Mouse (Mus musculus) kidney, embryonic 15.5 days (tissue): ENCODE measurements around the gene Ccdc169. TPM values are rescaled to one million over a fixed set of nuclear protein-coding genes. Genes with fewer than 3 reads are reported as not detected.

Experiments
- ATAC-seq: fragments of 200-750 bp; cut with Nextera tagmentation; replicated peaks from 2 replicates; pipeline ENCODE4 v1.8.0; 2017; ENCODE audit warnings: moderate TSS enrichment; ENCODE audit not compliant: low FRiP score
- H3K27ac ChIP-seq: fragments of 300-500 bp; sonication (generic); 2 replicates; pipeline ENCODE4 v1.5.1; 2015; ENCODE audit warnings: mild to moderate bottlenecking, inconsistent platforms
- H3K27me3 ChIP-seq: fragments of 300-500 bp; sonication (generic); 2 replicates; pipeline ENCODE4 v1.6.1; 2015; ENCODE audit warnings: inconsistent platforms
- H3K36me3 ChIP-seq: fragments of 300-500 bp; sonication (generic); 2 replicates; pipeline ENCODE4 v1.6.1; 2015; ENCODE audit warnings: inconsistent platforms
- H3K4me1 ChIP-seq: fragments of 300-500 bp; sonication (generic); 2 replicates; pipeline ENCODE4 v1.6.1; 2015; ENCODE audit warnings: inconsistent platforms
- H3K4me2 ChIP-seq: fragments of 300-500 bp; sonication (generic); 2 replicates; pipeline ENCODE4 v1.6.1; 2015; ENCODE audit warnings: moderate library complexity, mild to moderate bottlenecking, inconsistent platforms
- H3K4me3 ChIP-seq: fragments of 300-500 bp; sonication (generic); replicated peaks from 2 replicates; pipeline ENCODE4 v1.5.1; 2015; ENCODE audit warnings: mild to moderate bottlenecking, inconsistent platforms
- H3K9ac ChIP-seq: fragments of 300-500 bp; sonication (generic); 2 replicates; pipeline ENCODE4 v1.6.1; 2015; ENCODE audit warnings: mild to moderate bottlenecking, inconsistent platforms
- H3K9me3 ChIP-seq: fragments of 300-500 bp; sonication (generic); replicated peaks from 2 replicates; pipeline ENCODE4 v1.6.1; 2016; ENCODE audit warnings: inconsistent platforms
- WGBS: fragments of 180-500 bp; shearing (Covaris S2); methylation state at CpG from one replicate; pipeline ENCODE4 v1.1.7; 2015; ENCODE audit warnings: mixed read lengths; 5-methylcytosine and 5-hydroxymethylcytosine counted together
- microRNA-seq: library from miRNA; unstranded; fragments of <30 nt; microRNA quantifications from one replicate; pipeline ENCODE4, GENCODE M21; 2016
- polyA plus RNA-seq: library from polyadenylated mRNA; unstranded; fragments of >200 nt; fragmentation: Nextera tagmentation; extraction: Ambion mirVana; gene quantifications from 2 replicates; pipeline ENCODE4 v1.2.1, GENCODE M21; 2015

The Ccdc169 gene
- polyA plus RNA-seq, 1 experiment from 2014 or later = 0.05 TPM

- H3K27ac ChIP-seq = no peak overlapping the region
- no peaks in the 10 kb centered on the region for H3K9me3 ChIP-seq
- 35% methylated on average over 2 of the region's 2 CpGs for WGBS
- H3K4me3 ChIP-seq = no peak overlapping the region
- no peak overlapping the region for H3K4me2 ChIP-seq
- H3K4me1 ChIP-seq = peaks cover 14% of the 10 kb centered on the region
- no peaks in the 10 kb centered on the region for H3K36me3 ChIP-seq
- H3K27me3 ChIP-seq = no peaks in the 10 kb centered on the region
- no peak overlapping the region for H3K9ac ChIP-seq
- no peak for ATAC-seq
Measured at GRCm38 (mm10) chr3:55212254-55212653, 75.1 kb downstream of the Ccdc169 start.

- 23% methylated on average over 4 of the region's 4 CpGs for WGBS
- Histone ChIP-seq H3K27ac (0 out of 2 replicates have a peak overlapping the region, but pooled peaks have one; percentile 20), H3K4me2 (no peak overlapping the region), H3K4me1 (peaks cover 14% of the 10 kb centered on the region), H3K9me3 (no peaks in the 10 kb centered on the region), H3K4me3 (no peak overlapping the region), H3K9ac (no peak overlapping the region), H3K36me3 (no peaks in the 10 kb centered on the region), H3K27me3 (no peaks in the 10 kb centered on the region)
- 0 out of 2 replicates have a peak, but pooled peaks have one; percentile 22 for ATAC-seq
Measured at GRCm38 (mm10) chr3:55213785-55214184, 76.6 kb downstream of the Ccdc169 start.

GRCm38 (mm10) chr3:55214413-55214812, 77.3 kb downstream of the Ccdc169 start:
- ATAC-seq = no peak
- 0 out of 2 replicates have a peak overlapping the region, but pooled peaks have one; percentile 20 for H3K27ac ChIP-seq
- no peaks in the 10 kb centered on the region for H3K9me3 ChIP-seq
- H3K4me2 ChIP-seq = no peak overlapping the region
- peaks cover 14% of the 10 kb centered on the region for H3K4me1 ChIP-seq
- 61% methylated on average over 6 of the region's 6 CpGs for WGBS
- H3K9ac ChIP-seq = no peak overlapping the region
- no peaks in the 10 kb centered on the region for H3K27me3 ChIP-seq
- no peaks in the 10 kb centered on the region for H3K36me3 ChIP-seq
- no peak overlapping the region for H3K4me3 ChIP-seq

GRCm38 (mm10) chr3:55222502-55222901, 85.4 kb downstream of the Ccdc169 start:
- Histone ChIP-seq H3K27me3 (no peaks in the 10 kb centered on the region), H3K27ac (no peak overlapping the region), H3K4me1 (peaks cover 5% of the 10 kb centered on the region), H3K9me3 (peaks cover 7% of the 10 kb centered on the region; the same call in 1 of the 2 replicates), H3K36me3 (no peaks in the 10 kb centered on the region), H3K4me2 (no peak overlapping the region), H3K9ac (no peak overlapping the region), H3K4me3 (no peak overlapping the region)
- ATAC-seq = no peak
- 84% methylated on average over 2 of the region's 2 CpGs for WGBS

Small RNA genes lying within 50 kb of the gene (microRNA-seq; reads per million reads assigned to microRNA genes)
- gene Gm22029 = not detected

Other genes with a start within 250 kb of the Ccdc169 start
- 0.12 TPM in 1 of 2 replicates, not detected in the other for gene Sertm1, start 221.5 kb upstream of the Ccdc169 start, polyA plus RNA-seq
- 2.1 and 2.2 TPM in 2 replicates for gene Ccna1, start 81.8 kb upstream of the Ccdc169 start, polyA plus RNA-seq
- gene Spg20, start 25.2 kb upstream of the Ccdc169 start, polyA plus RNA-seq = 47.8 and 48.4 TPM in 2 replicates
- gene Sohlh2, start 44.7 kb downstream of the Ccdc169 start, polyA plus RNA-seq = 0.12 TPM in 1 of 2 replicates, not detected in the other
- gene Dclk1, start 105.0 kb downstream of the Ccdc169 start, polyA plus RNA-seq = 24.6 and 31.3 TPM in 2 replicates